Mouse (Mus musculus): ENCODE data around the gene Brms1l. TPM values are rescaled to one million over a fixed set of nuclear protein-coding genes. Genes with fewer than 3 reads are reported as not detected.
"Not testable (repeated sequence)": the region's sequence is repeated elsewhere in the genome, so short reads cannot be mapped to it uniquely, and the experiment has no call there.

Brms1l gene
- 14.9 and 23.7 TPM in 2 replicates for total RNA-seq (2017)

- peak; percentile 99 for ATAC-seq (replicated peaks in 1 of 2; ENCODE audit: insufficient read depth in 1 of 2, low FRiP score in 2 of 2, low TSS enrichment in 1 of 2, low read depth in 1 of 2, poor library complexity in 2 of 2, severe bottlenecking in 2 of 2)
These were observed at the start of gene Brms1l for GRCm38 (mm10) chr12:55836199-55836951. Gene Brms1l, plus strand, starts transcription at chr12:55836324.

GRCm38 (mm10) chr12:55794485-55794884 is 41.6 kb upstream of the Brms1l start:
- ATAC-seq (replicated peaks in 1 of 2; ENCODE audit: insufficient read depth in 1 of 2, low FRiP score in 2 of 2, low TSS enrichment in 1 of 2, low read depth in 1 of 2, poor library complexity in 2 of 2, severe bottlenecking in 2 of 2) = not testable (repeated sequence)

- no peak for ATAC-seq (replicated peaks in 1 of 2; ENCODE audit: insufficient read depth in 1 of 2, low FRiP score in 2 of 2, low TSS enrichment in 1 of 2, low read depth in 1 of 2, poor library complexity in 2 of 2, severe bottlenecking in 2 of 2)
These were observed 39.0 kb upstream of the Brms1l start for GRCm38 (mm10) chr12:55797103-55797502.

GRCm38 (mm10) chr12:55798745-55799144 is 37.4 kb upstream of the Brms1l start:
- ATAC-seq (replicated peaks in 1 of 2; ENCODE audit: insufficient read depth in 1 of 2, low FRiP score in 2 of 2, low TSS enrichment in 1 of 2, low read depth in 1 of 2, poor library complexity in 2 of 2, severe bottlenecking in 2 of 2) = no peak

GRCm38 (mm10) chr12:55800144-55800543 is 36.0 kb upstream of the Brms1l start:
- no peak for ATAC-seq (replicated peaks in 1 of 2; ENCODE audit: insufficient read depth in 1 of 2, low FRiP score in 2 of 2, low TSS enrichment in 1 of 2, low read depth in 1 of 2, poor library complexity in 2 of 2, severe bottlenecking in 2 of 2)

GRCm38 (mm10) chr12:55801131-55801530 is 35.0 kb upstream of the Brms1l start:
- ATAC-seq (replicated peaks in 1 of 2; ENCODE audit: insufficient read depth in 1 of 2, low FRiP score in 2 of 2, low TSS enrichment in 1 of 2, low read depth in 1 of 2, poor library complexity in 2 of 2, severe bottlenecking in 2 of 2) = 0 out of 4 replicates have a peak, but pooled peaks of 1 of the 2 experiments have one; percentile 32

GRCm38 (mm10) chr12:55805035-55805434 is 31.1 kb upstream of the Brms1l start:
- no peak for ATAC-seq (replicated peaks in 1 of 2; ENCODE audit: insufficient read depth in 1 of 2, low FRiP score in 2 of 2, low TSS enrichment in 1 of 2, low read depth in 1 of 2, poor library complexity in 2 of 2, severe bottlenecking in 2 of 2)

- ATAC-seq (replicated peaks in 1 of 2; ENCODE audit: insufficient read depth in 1 of 2, low FRiP score in 2 of 2, low TSS enrichment in 1 of 2, low read depth in 1 of 2, poor library complexity in 2 of 2, severe bottlenecking in 2 of 2) = no peak
These were observed 19.6 kb upstream of the Brms1l start for GRCm38 (mm10) chr12:55816488-55816887.

- peak; percentile 16 to 28; a peak in 2 of 4 replicates for ATAC-seq (replicated peaks in 1 of 2; ENCODE audit: insufficient read depth in 1 of 2, low FRiP score in 2 of 2, low TSS enrichment in 1 of 2, low read depth in 1 of 2, poor library complexity in 2 of 2, severe bottlenecking in 2 of 2)
These were observed 15.9 kb upstream of the Brms1l start for GRCm38 (mm10) chr12:55820119-55820660.

GRCm38 (mm10) chr12:55820661-55821314 is 15.3 kb upstream of the Brms1l start, which contains the start of gene Ralgapa1:
Gene Ralgapa1, minus strand, starts transcription at chr12:55821167.
- ATAC-seq (replicated peaks in 1 of 2; ENCODE audit: insufficient read depth in 1 of 2, low FRiP score in 2 of 2, low TSS enrichment in 1 of 2, low read depth in 1 of 2, poor library complexity in 2 of 2, severe bottlenecking in 2 of 2) = peak; percentile 91 to 94

- no peak; a peak in 1 of 4 replicates for ATAC-seq (replicated peaks in 1 of 2; ENCODE audit: insufficient read depth in 1 of 2, low FRiP score in 2 of 2, low TSS enrichment in 1 of 2, low read depth in 1 of 2, poor library complexity in 2 of 2, severe bottlenecking in 2 of 2)
These were observed 12.1 kb upstream of the Brms1l start for GRCm38 (mm10) chr12:55824027-55824426.

- no peak for ATAC-seq (replicated peaks in 1 of 2; ENCODE audit: insufficient read depth in 1 of 2, low FRiP score in 2 of 2, low TSS enrichment in 1 of 2, low read depth in 1 of 2, poor library complexity in 2 of 2, severe bottlenecking in 2 of 2)
These were observed 10.6 kb upstream of the Brms1l start for GRCm38 (mm10) chr12:55825537-55825936.

- peak; percentile 37 to 67 for ATAC-seq (replicated peaks in 1 of 2; ENCODE audit: insufficient read depth in 1 of 2, low FRiP score in 2 of 2, low TSS enrichment in 1 of 2, low read depth in 1 of 2, poor library complexity in 2 of 2, severe bottlenecking in 2 of 2)
These were observed 5.0 kb upstream of the Brms1l start for GRCm38 (mm10) chr12:55831101-55831500.

GRCm38 (mm10) chr12:55832961-55833360 is 3.2 kb upstream of the Brms1l start:
- ATAC-seq (replicated peaks in 1 of 2; ENCODE audit: insufficient read depth in 1 of 2, low FRiP score in 2 of 2, low TSS enrichment in 1 of 2, low read depth in 1 of 2, poor library complexity in 2 of 2, severe bottlenecking in 2 of 2) = no peak

- ATAC-seq (replicated peaks in 1 of 2; ENCODE audit: insufficient read depth in 1 of 2, low FRiP score in 2 of 2, low TSS enrichment in 1 of 2, low read depth in 1 of 2, poor library complexity in 2 of 2, severe bottlenecking in 2 of 2) = no peak
These were observed 2.1 kb upstream of the Brms1l start for GRCm38 (mm10) chr12:55833906-55834625.

- ATAC-seq (replicated peaks in 1 of 2; ENCODE audit: insufficient read depth in 1 of 2, low FRiP score in 2 of 2, low TSS enrichment in 1 of 2, low read depth in 1 of 2, poor library complexity in 2 of 2, severe bottlenecking in 2 of 2) = no peak
These were observed 1.2 kb upstream of the Brms1l start for GRCm38 (mm10) chr12:55834891-55835290.

- ATAC-seq (replicated peaks in 1 of 2; ENCODE audit: insufficient read depth in 1 of 2, low FRiP score in 2 of 2, low TSS enrichment in 1 of 2, low read depth in 1 of 2, poor library complexity in 2 of 2, severe bottlenecking in 2 of 2) = no peak
These were observed 296 bp upstream of the Brms1l start for GRCm38 (mm10) chr12:55835857-55836198.

- no peak for ATAC-seq (replicated peaks in 1 of 2; ENCODE audit: insufficient read depth in 1 of 2, low FRiP score in 2 of 2, low TSS enrichment in 1 of 2, low read depth in 1 of 2, poor library complexity in 2 of 2, severe bottlenecking in 2 of 2)
These were observed 1.4 kb downstream of the Brms1l start for GRCm38 (mm10) chr12:55837495-55837894.
